Mouse (Mus musculus) hematopoietic multipotent progenitor cell, adult 10-12 weeks (in vitro differentiated cells): ENCODE data around the gene Stox1. TPM values are rescaled to one million over a fixed set of nuclear protein-coding genes. Genes with fewer than 3 reads are reported as not detected.

Experiments
- polyA plus RNA-seq: library from polyadenylated mRNA; stranded (reverse); fragments of >175 nt; gene quantifications from 2 replicates; pipeline ENCODE4 v1.2.3, GENCODE M21; 2012; ENCODE audit warnings: low replicate concordance

Gene Stox1
- 0.04 and 0.06 TPM in 2 replicates for polyA plus RNA-seq

GRCm38 (mm10) chr10:62725771-62726687 lies at the start of gene Stox1:
Gene Stox1, minus strand, starts transcription at chr10:62726128.

GRCm38 (mm10) chr10:62650881-62651810 lies 74.8 kb downstream of the Stox1 start, which contains the start of gene Ddx50:
Gene Ddx50, minus strand, starts transcription at chr10:62651218.

Other genes starting within 250 kb of the Stox1 start
- 4.1 and 15.5 TPM in 2 replicates for gene Vps26a, start 239.3 kb downstream of the Stox1 start, polyA plus RNA-seq
- gene Srgn, start 198.7 kb downstream of the Stox1 start, polyA plus RNA-seq: 26.6 and 467 TPM in 2 replicates
- 8.6 and 13.2 TPM in 2 replicates for gene Kif1bp, start 147.7 kb downstream of the Stox1 start, polyA plus RNA-seq
- 43.2 and 49.2 TPM in 2 replicates for gene Ddx21, start 123.8 kb downstream of the Stox1 start, polyA plus RNA-seq
- 41.4 and 59.3 TPM in 2 replicates for gene Ddx50, start 74.9 kb downstream of the Stox1 start, polyA plus RNA-seq
- gene Ccar1, start 66.2 kb upstream of the Stox1 start, polyA plus RNA-seq: 2.2 and 13.8 TPM in 2 replicates
- 0.08 and 0.39 TPM in 2 replicates for gene Tet1, start 182.9 kb upstream of the Stox1 start, polyA plus RNA-seq
- gene Slc25a16, start 194.5 kb upstream of the Stox1 start, polyA plus RNA-seq: 8.8 and 20.5 TPM in 2 replicates
- 6.0 and 9.1 TPM in 2 replicates for gene Dna2, start 220.9 kb upstream of the Stox1 start, polyA plus RNA-seq